Mouse (Mus musculus) 416B (cell line): ENCODE results near the gene Sox4.

Experiments used
- DNase-seq: peaks from one replicate; pipeline ENCODE4 v3.0.0; 2011; ENCODE audit warnings: low read depth

The Sox4 gene

GRCm38 (mm10) chr13:28953581-28953991 is at the start of gene Sox4:
Gene Sox4, minus strand, starts transcription at chr13:28953713.
- peak; percentile 99 for DNase-seq

- DNase-seq = no peak
Observed at GRCm38 (mm10) chr13:28991899-28992664, 38.6 kb upstream of the Sox4 start.

DNA sequence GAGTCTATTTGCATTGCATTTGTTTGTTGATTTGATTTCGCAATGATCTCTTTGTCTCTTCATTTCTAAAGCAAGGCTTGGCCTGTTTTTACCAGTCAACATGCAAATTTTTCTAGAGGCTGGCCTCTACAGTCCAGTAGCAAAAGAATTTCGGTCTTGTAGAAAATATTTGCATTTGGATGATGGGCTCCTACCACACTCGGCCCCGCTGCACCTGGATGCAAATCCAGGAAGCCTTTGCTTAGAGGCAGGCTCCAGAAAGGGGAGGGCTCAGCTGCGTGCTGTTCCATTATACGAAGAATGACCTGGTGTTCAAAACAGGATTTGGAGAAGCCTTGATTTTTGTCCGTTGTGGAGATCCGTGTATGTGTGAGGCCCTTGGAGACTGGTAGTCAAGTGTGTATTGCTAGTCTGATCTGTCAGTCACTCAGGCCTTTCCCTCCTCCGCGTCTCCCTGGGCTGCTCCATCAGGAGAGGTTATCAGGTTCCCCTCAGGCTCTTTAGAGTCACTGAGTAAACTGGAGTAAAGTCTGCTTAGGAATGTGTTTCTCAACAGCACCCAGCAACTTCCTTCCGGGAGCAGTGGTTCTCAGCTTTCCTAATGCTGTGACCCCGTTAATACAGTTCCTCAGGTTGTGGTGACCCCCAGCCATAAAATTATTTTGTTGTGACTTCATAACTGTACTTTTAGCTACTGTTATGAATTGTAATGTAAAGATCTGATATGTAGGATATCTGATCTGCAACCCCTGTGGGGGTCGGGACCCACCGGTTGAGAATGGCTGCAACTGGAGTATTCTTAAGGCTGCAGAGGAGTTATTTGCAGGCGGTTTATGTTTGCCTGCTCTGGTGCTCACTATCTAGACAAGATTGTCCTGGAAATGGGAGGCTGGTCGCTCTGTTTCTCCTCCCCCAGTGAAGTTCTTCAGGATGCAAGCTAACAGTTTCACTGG is 35.5 kb upstream of the Sox4 start:
- DNase-seq = no peak

- no peak for DNase-seq
Observed at GRCm38 (mm10) chr13:28980681-28981080, 27.2 kb upstream of the Sox4 start.

- no peak for DNase-seq
Observed at GRCm38 (mm10) chr13:28975011-28975410, 21.5 kb upstream of the Sox4 start.

DNA sequence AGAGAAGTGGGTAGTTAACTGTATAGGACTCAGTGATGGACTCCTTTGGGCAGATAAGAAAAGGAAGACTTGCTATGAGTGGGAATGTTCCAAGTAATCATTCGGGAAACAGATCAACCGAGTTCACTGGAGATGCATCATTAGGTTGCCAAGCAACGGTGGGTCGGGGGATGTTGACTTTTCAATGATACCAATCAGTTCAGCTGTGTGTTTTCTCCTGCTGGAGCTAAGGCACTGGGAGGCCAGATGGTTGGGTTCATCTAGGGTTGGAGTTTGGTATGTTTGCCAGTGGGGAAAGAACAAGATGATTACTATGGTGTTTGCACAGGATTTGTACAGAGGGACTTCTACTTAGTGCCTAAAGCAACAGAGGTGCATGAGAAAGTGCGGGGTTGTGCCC is 21.1 kb upstream of the Sox4 start:
- DNase-seq = no peak

- DNase-seq = no peak
Observed at GRCm38 (mm10) chr13:28960916-28961315, 7.4 kb upstream of the Sox4 start.

DNA sequence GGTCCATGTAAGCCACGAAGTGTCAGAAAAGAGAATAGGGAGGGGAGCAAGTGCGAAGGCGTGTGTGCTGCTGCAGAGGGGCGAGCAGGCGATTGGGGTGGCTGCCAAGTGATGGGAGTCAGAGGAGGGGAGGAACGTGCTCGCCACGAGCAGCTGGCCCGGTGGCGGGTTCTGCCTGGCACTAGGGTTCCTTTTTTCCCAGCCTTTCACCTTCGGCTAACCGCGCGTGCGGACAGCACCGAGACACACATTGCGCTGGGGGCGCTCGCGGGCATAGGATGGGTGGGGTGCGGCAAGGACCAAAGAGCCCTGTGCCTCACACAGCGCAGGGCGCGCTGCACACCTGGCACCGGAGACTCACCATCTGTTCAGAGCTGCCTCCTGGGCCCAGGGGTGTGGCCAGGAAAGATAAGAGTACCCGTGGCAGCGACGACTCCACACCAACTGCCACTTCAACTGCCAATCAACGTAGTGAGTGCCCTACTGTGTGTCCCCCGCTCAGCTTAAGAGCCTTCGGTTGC is 6.0 kb upstream of the Sox4 start:
- no peak for DNase-seq

DNA sequence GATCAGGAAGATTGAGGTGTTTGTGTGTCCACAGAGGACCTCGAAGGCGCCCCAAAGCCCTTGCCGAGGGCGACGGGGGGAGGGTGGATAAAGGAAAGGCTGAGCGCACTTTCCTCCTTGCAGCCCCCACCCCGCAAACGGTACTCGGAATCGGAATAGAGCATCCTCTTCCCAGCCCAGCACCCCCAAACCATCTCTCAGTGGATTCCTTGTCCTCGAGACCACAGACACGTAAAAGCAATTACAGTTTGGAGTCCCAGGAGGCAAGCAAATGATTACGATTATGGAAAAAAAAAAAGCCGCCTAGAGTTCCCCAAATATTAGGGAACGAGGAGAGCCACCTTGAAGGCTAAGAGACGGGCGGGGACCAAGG is 5.5 kb upstream of the Sox4 start:
- DNase-seq = no peak

GRCm38 (mm10) chr13:28958211-28959067 is 4.9 kb upstream of the Sox4 start:
- peak; percentile 80 for DNase-seq

DNA sequence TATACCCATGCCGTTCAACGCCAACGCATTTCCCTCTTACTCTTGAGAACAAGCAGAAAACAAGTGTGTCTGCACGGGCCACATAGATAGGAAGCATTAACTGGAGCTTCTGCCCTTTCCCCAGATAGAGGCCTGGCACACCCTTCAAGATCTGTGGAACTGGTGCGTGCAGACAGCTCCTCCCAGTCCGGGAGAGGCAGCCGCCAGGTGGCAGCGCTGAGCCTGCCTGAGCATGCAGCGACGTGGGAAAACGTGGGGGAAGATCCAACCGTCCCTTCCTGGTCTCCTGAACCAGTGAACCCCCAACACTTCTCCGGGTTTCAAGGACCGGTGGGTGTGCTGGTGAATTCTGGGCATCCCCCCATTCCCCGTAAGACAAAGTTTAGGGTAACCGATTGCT is 4.3 kb upstream of the Sox4 start:
- DNase-seq = peak; percentile 93

GRCm38 (mm10) chr13:28952576-28953571 is 639 bp downstream of the Sox4 start:
- DNase-seq = peak; percentile 62

GRCm38 (mm10) chr13:28951691-28952575 is 1.6 kb downstream of the Sox4 start:
- DNase-seq = peak; percentile 35

DNA sequence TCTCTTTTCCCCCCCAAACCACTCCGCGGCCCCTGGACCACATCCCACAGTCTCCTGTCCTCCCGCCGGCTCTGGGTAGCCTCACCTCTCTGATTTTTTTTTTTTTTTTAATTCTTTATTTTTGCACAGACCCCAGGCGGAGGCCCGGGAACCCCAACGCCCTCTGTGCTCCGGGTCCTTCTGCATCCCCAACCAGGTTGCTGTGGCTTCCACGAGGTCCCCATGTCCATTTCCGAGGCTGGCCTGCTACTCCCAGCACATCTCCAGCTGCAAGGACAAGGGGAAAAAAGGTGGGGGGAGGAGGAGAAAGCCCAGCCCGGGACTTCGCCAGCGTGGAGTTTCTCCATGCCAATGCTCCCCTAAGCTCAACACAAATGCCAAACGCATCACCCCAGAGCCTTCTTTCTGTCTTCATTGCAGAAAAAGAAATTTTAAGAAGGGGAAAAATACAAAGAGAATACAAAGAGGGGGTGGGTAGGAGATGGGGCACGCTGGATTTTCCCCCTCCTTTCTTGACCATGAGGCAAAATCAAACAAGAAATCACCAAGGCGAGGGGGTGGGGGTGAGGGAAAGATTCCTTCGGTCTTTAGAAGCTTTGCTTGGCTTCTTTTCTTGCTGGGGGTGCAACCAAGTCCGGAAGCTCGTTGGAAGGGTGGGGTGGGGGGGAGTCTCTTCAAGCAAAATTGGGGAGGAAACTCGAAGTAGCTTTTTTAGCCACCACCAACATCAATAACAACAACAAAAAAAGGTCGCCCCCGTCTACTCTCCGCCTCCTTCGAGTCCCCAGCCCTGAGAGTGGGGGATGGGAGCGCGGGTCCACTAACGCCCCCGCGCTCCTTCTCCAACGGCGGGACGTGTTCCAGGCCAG is 2.7 kb downstream of the Sox4 start:
- peak; percentile 69 for DNase-seq

DNA sequence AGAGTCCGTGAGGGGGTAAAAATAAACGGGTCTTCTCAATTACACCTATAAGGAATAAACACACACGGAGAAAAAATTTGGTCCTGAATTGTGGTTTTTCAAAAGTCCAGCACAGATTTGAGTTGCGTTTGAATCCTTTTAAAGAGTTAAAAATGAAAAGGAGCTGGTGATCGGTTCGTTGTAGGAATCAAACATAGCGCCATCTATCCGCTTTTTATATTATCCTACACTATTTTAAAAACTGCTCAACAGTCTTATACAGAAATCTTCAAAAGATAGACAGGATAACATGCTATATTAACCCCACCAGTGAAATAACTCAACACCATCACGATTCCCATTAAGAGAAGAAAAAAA is 3.3 kb downstream of the Sox4 start:
- peak; percentile 76 for DNase-seq

DNA sequence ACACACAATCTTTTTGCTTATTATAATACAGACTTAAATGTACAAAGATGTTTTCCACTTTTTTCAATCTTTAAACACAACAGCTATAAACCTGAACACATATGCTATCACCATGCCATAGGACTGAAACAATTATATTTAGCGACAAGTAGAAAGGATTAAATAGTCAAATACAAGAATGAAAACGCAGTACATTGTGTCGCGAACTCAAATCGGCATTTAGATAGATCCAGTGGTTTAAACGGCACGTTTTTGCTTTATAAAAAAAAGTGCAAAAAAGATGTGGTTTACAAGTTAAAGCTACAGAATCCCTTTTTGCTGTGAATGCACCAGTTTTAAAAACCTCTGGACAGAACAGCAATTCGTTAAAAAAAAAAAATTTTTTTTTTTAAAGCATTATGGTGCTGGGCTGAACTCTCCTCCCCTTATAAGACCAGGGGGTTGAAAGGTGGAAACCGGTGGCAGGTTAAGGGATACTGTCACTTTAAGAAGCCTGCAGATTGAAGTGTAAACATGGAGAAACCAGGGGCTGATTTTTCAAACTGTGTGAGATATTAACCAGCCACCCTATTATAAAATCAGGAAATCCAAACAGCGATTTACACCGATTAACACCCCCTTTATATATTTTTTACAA is 4.1 kb downstream of the Sox4 start:
- peak; percentile 62 for DNase-seq

DNA sequence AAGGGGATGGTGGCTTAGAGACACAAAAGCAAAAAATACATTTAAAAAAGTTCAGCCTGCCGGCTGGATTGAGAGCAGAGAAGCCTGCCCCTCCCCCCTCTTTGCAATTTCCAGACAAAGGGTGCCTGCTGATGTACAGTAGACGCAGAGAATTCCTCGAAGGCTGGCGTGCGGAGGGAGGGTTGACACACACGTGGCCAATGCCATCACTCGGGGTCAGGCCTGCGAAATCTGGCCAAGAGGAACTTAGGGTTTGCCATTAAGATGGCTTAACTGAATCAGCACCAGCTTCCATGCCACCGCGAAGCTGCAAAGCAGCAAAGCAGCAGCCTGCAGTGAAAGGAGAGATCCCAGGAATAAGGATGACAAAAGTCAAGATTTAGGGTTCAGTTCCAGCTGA is 5.0 kb downstream of the Sox4 start:
- DNase-seq = peak; percentile 40

GRCm38 (mm10) chr13:28947740-28948441 is 5.6 kb downstream of the Sox4 start:
- peak; percentile 39 for DNase-seq
